ENCODE assay signal across 15 mouse cellular contexts in the genomic region with DNA sequence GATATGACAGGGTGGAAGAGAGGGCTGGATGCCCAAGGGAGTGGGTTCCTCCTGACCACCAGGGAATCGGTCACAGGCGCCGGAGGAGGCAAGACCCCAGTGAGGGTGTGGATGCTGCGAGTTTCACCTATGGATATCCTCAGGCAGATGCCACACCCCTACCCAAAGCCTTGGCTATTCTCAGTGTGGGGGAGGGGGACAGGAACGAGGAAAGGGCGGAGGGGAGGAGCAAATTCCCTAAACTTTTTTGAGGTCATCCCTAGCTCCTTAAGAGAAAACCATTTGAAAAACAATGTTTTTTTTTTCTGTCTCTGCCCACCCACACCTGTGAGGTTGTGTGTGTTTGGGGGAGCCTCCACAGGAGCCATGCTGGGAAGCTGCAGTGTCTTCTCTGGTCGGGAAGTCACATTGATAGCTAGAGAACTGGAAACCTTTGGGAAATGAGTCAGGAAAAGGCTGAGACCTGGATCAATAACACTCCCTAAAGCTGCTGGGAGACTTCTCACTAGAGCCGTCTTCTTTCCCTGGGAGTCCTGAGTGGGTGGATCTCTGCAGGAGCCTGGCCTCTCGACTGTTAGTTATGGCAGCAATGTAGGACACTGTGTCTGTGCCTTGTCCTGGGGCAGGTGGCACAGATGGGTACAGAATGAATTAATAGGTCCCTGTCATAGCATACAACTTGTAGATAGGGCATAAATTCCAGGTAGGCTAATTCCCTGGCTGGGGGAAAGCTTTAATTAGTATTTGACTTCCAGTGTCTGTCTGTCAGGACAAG. TPM values are rescaled to one million over a fixed set of nuclear protein-coding genes. Genes with fewer than 3 reads are reported as not detected.
A peak's percentile ranks its signal among the peaks of the same experiment; 100 is the strongest.
DNase-seq lines count a peak whose midpoint lies in the region; ATAC-seq lines count a peak whose summit lies in the region.
"Had no signal": no experiment of that assay in that cellular context is flagged by ENCODE, and none has a peak within 500 bp of the region (broad histone marks: within the 10 kb centered on the region; RNA-seq: fewer than 3 reads in every experiment).

No protein-coding gene starts in this region.

- H3K4me2 ChIP-seq in midbrain, embryonic 13.5 days (replicated peaks): no peak overlapping the region
- no peak overlapping the region for H3K4me2 ChIP-seq in midbrain, embryonic 14.5 days (ENCODE audit: low read length)

- H3K27ac ChIP-seq in midbrain, embryonic 13.5 days: no peak overlapping the region
- no peak overlapping the region for H3K27ac ChIP-seq in midbrain, embryonic 14.5 days (replicated peaks; ENCODE audit: low read depth, low read length)
- H3K27ac ChIP-seq: forebrain, embryonic 10.5 days had no signal

- peaks cover 43% of the 10 kb centered on the region for H3K4me1 ChIP-seq in midbrain, embryonic 13.5 days (replicated peaks)
- H3K4me1 ChIP-seq in midbrain, embryonic 14.5 days (ENCODE audit: control insufficient read depth, insufficient read depth, low read length): peaks cover 15% of the 10 kb centered on the region; the same call in 1 of the 2 replicates

- H3K27me3 ChIP-seq in midbrain, embryonic 13.5 days: peaks cover 11% of the 10 kb centered on the region
- no peaks in the 10 kb centered on the region for H3K27me3 ChIP-seq in midbrain, embryonic 14.5 days (ENCODE audit: control insufficient read depth, insufficient read depth, low read length)

- WGBS in midbrain, embryonic 13.5 days: 77% methylated on average over 8 of the region's 9 CpGs
- WGBS in midbrain, embryonic 14.5 days: 75% methylated on average over 9 of the region's 9 CpGs

- H3K9ac ChIP-seq in midbrain, embryonic 13.5 days (replicated peaks): 0 out of 2 replicates have a peak overlapping the region, but pooled peaks have one; percentile 6
- no peak overlapping the region for H3K9ac ChIP-seq in midbrain, embryonic 14.5 days (replicated peaks; ENCODE audit: low read length)

- ATAC-seq in midbrain, embryonic 13.5 days: no peak
- no peak for ATAC-seq in midbrain, embryonic 14.5 days (ENCODE audit: low FRiP score, low TSS enrichment)
- ATAC-seq: activated CD4-positive, CD25-positive, alpha-beta regulatory T cell, adult 4 months had no signal

- H3K4me3 ChIP-seq in midbrain, embryonic 13.5 days (replicated peaks): no peak overlapping the region
- H3K4me3 ChIP-seq in midbrain, embryonic 14.5 days (replicated peaks; ENCODE audit: low read depth, low read length): no peak overlapping the region
- H3K4me3 ChIP-seq: forebrain, embryonic 10.5 days; heart, embryonic 13.5 days had no signal

- H3K36me3 ChIP-seq in midbrain, embryonic 13.5 days: peaks cover 15% of the 10 kb centered on the region
- peaks cover 8% of the 10 kb centered on the region; the same call in 1 of the 2 replicates for H3K36me3 ChIP-seq in midbrain, embryonic 14.5 days (ENCODE audit: control insufficient read depth, insufficient read depth, low read length)
- H3K36me3 ChIP-seq: heart, embryonic 13.5 days had no signal

- peak; percentile 2 to 6 for DNase-seq in frontal cortex, postnatal 36 days (ENCODE audit: low spot score in 2 of 2)
- no peak for DNase-seq in frontal cortex, adult 2 months (ENCODE audit: extremely low spot score in 1 of 2, low spot score in 1 of 2)
- no peak for DNase-seq in midbrain, embryonic 14.5 days
- DNase-seq in cerebellum, adult 9-11 months: peak; percentile 59
- no peak for DNase-seq in retina, embryonic 14.5 days (ENCODE audit: low spot score)
- DNase-seq in spleen, adult 18-20 months: no peak
- DNase-seq: kidney, adult 8-10 months; lung, postnatal 14 days; right cerebral cortex, postnatal 14 days; thymus, postnatal 4 days had no signal

- H3K9me3 ChIP-seq in midbrain, embryonic 13.5 days: no peaks in the 10 kb centered on the region
- no peaks in the 10 kb centered on the region for H3K9me3 ChIP-seq in midbrain, embryonic 14.5 days (ENCODE audit: control insufficient read depth, low read length)
- H3K9me3 ChIP-seq: forebrain, embryonic 10.5 days; heart, embryonic 13.5 days had no signal

RNA-seq across cellular contexts. Expression of a gene that starts 2.8 kb away (rescaled TPM):
- polyA plus RNA-seq in frontal cortex, adult 2 months (2012; rRNA removed): 62.1 and 62.6 TPM in 2 replicates
- 9.9 and 11.0 TPM in 2 replicates for polyA plus RNA-seq in midbrain, embryonic 13.5 days (2015; fragmentation: Nextera tagmentation; extraction: Ambion mirVana)
- 10.2 and 10.3 TPM in 2 replicates for polyA plus RNA-seq in midbrain, embryonic 14.5 days (2014; fragmentation: Nextera tagmentation; extraction: Ambion mirVana)

RNA-seq across cellular contexts. Expression of a gene that starts 12.1 kb away (rescaled TPM):
- polyA plus RNA-seq in frontal cortex, adult 2 months (2012; rRNA removed): 19.1 and 19.3 TPM in 2 replicates
- 4.3 and 5.6 TPM in 2 replicates for polyA plus RNA-seq in midbrain, embryonic 13.5 days (2015; fragmentation: Nextera tagmentation; extraction: Ambion mirVana)
- polyA plus RNA-seq in midbrain, embryonic 14.5 days (2014; fragmentation: Nextera tagmentation; extraction: Ambion mirVana): 2.7 and 4.3 TPM in 2 replicates

RNA-seq across cellular contexts. Expression of a gene that starts 21.8 kb away (rescaled TPM):
- polyA plus RNA-seq in frontal cortex, adult 2 months (2012; rRNA removed): 42.7 and 44.0 TPM in 2 replicates
- polyA plus RNA-seq in midbrain, embryonic 13.5 days (2015; fragmentation: Nextera tagmentation; extraction: Ambion mirVana): 27.8 and 28.8 TPM in 2 replicates
- 26.5 and 27.9 TPM in 2 replicates for polyA plus RNA-seq in midbrain, embryonic 14.5 days (2014; fragmentation: Nextera tagmentation; extraction: Ambion mirVana)

RNA-seq across cellular contexts. Expression of a gene that starts 34.2 kb away (rescaled TPM):
- polyA plus RNA-seq in frontal cortex, adult 2 months (2012; rRNA removed): 15.0 and 15.1 TPM in 2 replicates
- 2.0 and 2.1 TPM in 2 replicates for polyA plus RNA-seq in midbrain, embryonic 13.5 days (2015; fragmentation: Nextera tagmentation; extraction: Ambion mirVana)
- 1.4 and 2.6 TPM in 2 replicates for polyA plus RNA-seq in midbrain, embryonic 14.5 days (2014; fragmentation: Nextera tagmentation; extraction: Ambion mirVana)
- polyA plus RNA-seq: activated CD4-positive, CD25-positive, alpha-beta regulatory T cell, adult 4 months; gonadal fat pad, adult 2 months; heart, embryonic 13.5 days had no signal

RNA-seq across cellular contexts. Expression of a gene that starts 37.5 kb away (rescaled TPM):
- 1.8 and 1.9 TPM in 2 replicates for polyA plus RNA-seq in frontal cortex, adult 2 months (2012; rRNA removed)
- 0.92 and 0.95 TPM in 2 replicates for polyA plus RNA-seq in midbrain, embryonic 13.5 days (2015; fragmentation: Nextera tagmentation; extraction: Ambion mirVana)
- polyA plus RNA-seq in midbrain, embryonic 14.5 days (2014; fragmentation: Nextera tagmentation; extraction: Ambion mirVana): 0.42 and 0.43 TPM in 2 replicates
- polyA plus RNA-seq: activated CD4-positive, CD25-positive, alpha-beta regulatory T cell, adult 4 months had no signal

Comparison
In these comparisons a context has a peak if more than half of its experiments do, and no peak if none do; other contexts are left out.
1. DNase-seq: peak in frontal cortex, postnatal 36 days (2 of 2) and cerebellum, adult 9-11 months (single experiment); none in frontal cortex, adult 2 months (0 of 2), midbrain, embryonic 14.5 days (single experiment), retina, embryonic 14.5 days (single experiment) and spleen, adult 18-20 months (0 of 2).